Mouse (Mus musculus) megakaryocyte, embryonic 14.5 days (primary cell): ENCODE measurements around the gene Lmo1.

Experiments
- FLI1 ChIP-seq: IDR thresholded peaks from 2 replicates; pipeline ENCODE4 v1.6.1; 2012; ENCODE audit warnings: low read length, inconsistent platforms, mixed read lengths
- GATA1 ChIP-seq: IDR thresholded peaks from 3 replicates; pipeline ENCODE4 v1.6.1; 2012; ENCODE audit warnings: mixed read lengths, low read length, inconsistent platforms, borderline replicate concordance

GRCm38 (mm10) chr7:109154331-109154730, 20.7 kb downstream of the Lmo1 start:
- no peak for TF ChIP-seq GATA1
- TF ChIP-seq FLI1: no peak
